Mouse (Mus musculus) monocyte, adult 2 months (primary cell): ENCODE measurements around the gene Fermt3.
"Not testable (repeated sequence)": the region's sequence is repeated elsewhere in the genome, so short reads cannot be mapped to it uniquely, and the experiment has no call there.

ENCODE experiments used
- DNase-seq, 2 experiments: peaks; one replicate each; pipeline ENCODE4 v3.0.0; 2022; ENCODE audit warnings: low spot score in 2 of 2, low read depth in 1 of 2

Fermt3 gene

GRCm38 (mm10) chr19:6992011-6992858, 27.0 kb downstream of the Fermt3 start, which contains the start of gene Dnajc4:
Gene Dnajc4 (minus strand): TSS chr19:6992572.
- peak; percentile 90 to 91 for DNase-seq

GRCm38 (mm10) chr19:6991166-6991565, 28.1 kb downstream of the Fermt3 start:
- not testable (repeated sequence) for DNase-seq

DNA sequence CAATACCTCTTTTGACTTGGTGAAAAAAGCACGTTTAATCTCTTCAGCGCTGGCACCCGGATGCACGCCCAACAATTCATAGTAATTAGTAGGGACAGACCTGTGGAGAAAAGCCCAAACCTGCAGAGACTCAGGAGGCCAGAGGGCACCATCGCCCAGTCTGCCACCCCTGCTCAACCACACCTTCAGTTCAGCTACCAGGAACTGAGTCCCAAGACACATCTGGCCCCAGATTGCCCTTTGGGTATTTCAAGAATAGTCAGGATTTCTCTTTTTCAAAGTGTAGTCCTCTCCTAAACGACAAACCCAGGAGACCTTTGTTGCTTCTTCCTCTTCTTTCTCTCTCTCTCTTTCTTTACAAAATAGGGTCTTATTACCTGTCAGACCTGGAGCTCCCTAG, 28.6 kb downstream of the Fermt3 start:
- no peak for DNase-seq

DNA sequence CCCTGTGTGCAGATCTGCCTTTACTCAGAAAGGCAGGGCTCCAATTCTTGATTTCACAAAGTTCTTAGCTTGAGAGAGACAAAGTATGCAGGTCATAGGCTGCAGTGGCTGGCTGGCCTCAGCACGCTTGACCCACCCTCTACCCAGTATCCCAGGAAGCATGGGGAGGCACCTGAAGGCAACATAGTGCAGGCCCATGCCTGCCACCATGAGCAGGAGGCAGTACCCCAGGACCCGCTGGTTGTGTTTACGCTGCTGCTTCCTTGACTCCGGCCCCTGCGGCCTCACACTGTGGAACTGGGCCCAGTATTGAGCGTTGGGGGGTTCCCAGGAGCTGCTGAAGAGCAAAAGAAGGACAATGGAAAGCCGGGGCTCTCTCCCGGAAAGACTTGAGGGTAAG, 30.0 kb downstream of the Fermt3 start:
- no peak for DNase-seq

- DNase-seq = no peak
Observed at GRCm38 (mm10) chr19:6987904-6988285, 31.4 kb downstream of the Fermt3 start.

DNA sequence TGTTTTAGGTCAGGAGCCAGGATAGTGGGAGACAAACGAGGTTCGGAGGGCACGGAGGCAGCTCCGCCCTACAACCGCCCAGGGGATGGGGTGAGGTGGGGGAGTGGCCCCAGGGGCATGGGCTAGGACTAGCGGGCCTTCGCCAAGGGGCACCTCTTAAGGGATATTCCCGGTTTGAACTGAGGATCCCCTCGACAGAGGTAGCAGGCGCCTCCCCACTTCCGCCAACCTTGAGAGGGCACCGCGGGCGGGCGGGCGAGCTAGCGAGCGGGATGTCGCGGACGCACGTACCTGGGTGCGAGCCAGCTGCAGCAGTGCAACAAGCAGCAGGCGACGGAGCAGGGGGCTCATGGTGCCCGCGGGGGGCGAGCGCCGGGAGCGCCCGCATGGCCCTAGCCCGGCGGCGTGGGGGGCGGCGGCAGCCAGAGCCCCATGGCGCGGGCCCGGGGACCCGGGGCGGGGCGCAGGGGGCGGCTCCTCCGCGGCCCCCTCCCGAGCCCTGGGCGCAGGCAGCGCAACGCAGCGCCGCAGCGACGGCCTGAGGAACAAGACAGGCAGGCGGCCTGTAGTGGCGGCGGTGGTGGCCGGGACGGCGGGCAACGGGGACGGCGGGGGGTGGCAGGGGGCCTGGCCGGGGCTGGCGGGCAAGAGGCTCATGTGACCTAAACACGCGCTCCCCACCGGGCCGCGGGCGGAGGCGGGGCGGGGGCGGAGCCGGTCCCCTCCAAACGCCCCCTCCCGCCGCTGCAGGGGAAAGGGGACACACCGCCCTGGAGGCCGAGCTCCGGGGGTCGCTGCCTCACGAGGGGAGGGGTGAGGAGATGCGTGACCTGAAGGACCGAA, 32.0 kb downstream of the Fermt3 start, which contains the start of gene Vegfb:
Gene Vegfb (minus strand): TSS at position 591 of the 843 bp plus-strand sequence.
- no peak for DNase-seq

DNA sequence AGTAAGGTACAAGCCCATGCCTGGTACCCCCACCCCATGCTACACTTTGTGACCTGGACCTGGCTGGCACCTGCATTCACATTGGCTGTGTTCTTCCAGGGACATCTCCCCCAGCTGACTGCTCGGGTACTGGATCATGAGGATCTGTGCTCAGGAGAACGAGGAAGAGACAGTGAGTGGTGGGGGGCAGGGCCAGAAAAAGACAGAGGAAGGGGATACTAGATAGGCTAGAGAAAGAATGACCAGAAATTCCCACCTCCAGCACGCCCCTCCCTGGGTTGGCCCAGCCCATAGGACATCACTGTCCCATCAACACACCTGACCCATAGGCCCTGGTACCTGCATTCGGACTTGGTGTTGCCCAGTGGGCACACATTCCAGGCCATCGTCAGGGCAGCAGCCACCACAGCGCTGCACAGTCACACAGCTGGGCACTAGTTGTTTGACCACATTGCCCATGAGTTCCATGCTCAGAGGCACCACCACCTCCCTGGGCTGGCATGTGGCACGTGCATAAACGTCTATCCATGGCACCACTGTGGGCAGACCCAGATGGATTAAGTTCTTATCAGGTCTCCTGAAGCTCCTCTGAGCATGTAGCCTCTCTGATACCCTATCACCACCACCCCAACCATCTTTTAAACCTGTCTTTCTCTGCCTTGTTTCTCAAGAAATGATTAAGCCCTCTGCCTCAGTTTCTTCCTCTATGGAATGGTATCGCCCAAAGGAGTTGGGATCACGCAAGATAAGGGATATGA, 33.1 kb downstream of the Fermt3 start:
- no peak for DNase-seq

DNA sequence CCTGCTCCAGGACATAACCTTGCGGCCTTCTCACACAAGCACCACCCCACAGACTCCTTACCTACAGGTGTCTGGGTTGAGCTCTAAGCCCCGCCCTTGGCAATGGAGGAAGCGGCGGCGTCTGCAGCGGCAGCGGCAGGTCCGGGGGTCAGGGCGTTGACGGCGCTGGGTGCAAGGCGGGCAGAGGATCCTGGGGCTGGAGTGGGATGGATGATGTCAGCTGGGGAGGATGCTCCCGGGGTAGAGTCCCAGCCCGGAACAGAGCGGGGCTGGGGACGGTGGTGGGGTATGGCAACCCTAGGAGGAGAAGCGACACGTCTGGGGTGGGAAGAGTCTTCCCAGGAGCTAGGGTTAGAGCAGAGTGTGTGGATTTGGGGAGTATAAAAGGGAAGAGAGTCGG, 34.0 kb downstream of the Fermt3 start:
- no peak for DNase-seq

DNA sequence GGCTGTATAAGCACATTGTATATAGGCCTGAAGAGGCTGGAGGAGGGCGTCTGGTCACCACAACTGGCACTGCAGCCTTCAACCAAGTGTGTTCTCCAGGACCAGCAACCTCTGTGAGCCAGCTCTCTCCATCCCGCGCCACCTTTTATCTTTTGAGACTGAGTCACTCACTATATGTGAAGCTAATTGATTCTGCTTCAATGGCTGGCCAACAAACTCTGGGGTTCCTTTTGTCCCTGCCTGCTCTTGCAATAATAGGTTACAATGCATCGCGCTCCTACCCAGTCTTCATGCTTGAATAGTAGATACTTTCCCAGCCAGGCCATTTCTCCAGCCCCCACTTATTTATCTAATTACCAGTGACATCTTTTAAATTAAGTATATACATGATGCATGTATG, 35.6 kb downstream of the Fermt3 start:
- DNase-seq = no peak

DNA sequence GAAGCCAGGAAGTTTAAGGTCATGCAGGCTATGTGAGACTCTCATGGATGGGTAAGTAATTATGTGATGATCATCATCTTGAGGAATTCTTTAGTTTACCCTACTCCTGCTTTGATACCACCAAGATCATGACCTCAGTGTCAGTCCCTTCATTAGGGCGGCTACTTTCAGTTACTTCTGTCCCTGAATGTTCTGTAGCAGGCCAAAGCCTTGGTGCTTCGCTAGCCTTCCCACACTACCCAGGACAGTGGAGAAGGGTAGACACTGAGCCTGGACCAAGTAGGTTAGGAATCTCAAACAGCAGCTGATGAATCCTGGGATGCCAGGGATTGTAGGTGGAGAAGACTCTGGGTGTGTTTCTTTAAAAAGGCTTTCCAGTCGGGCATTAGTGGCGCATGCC, 37.8 kb downstream of the Fermt3 start:
- no peak for DNase-seq

DNA sequence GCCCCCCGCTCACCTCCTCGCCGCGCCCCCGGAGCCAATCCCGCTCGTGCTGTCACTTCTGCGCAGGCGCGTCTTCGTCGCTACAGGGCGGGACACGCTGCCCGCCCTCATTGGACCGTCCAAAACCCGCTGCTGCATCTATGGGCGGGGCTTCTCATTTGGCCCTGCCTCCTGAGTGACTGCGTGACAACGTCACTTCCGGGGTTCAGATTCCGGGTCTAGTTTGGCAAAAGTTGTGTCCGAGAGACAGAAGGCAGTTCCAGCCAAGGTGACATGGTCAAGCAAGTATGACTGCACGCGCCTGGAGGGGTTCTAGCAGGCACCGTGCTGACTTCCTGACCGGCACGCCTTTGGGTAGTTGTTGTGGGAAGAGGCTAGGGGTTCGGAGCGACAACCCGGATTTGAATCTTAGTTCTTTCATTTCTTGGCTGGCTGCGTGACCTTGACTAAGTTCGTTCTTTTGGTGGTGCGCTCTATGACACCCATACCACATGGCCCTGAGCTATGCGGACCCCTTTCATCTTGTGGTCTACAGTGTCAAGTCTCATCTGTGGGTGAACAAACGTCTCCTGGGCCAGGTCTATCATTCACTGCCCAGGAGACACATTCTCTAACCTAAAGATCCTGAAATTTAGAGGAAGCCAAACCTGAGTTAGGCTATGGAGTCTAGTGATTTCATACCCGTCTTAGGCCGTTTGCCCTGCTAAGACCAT, 38.7 kb downstream of the Fermt3 start, which contains the start of gene Fkbp2:
Gene Fkbp2 (minus strand): TSS at position 121 of the 713 bp plus-strand sequence.
- DNase-seq = peak; percentile 97 to 98

DNA sequence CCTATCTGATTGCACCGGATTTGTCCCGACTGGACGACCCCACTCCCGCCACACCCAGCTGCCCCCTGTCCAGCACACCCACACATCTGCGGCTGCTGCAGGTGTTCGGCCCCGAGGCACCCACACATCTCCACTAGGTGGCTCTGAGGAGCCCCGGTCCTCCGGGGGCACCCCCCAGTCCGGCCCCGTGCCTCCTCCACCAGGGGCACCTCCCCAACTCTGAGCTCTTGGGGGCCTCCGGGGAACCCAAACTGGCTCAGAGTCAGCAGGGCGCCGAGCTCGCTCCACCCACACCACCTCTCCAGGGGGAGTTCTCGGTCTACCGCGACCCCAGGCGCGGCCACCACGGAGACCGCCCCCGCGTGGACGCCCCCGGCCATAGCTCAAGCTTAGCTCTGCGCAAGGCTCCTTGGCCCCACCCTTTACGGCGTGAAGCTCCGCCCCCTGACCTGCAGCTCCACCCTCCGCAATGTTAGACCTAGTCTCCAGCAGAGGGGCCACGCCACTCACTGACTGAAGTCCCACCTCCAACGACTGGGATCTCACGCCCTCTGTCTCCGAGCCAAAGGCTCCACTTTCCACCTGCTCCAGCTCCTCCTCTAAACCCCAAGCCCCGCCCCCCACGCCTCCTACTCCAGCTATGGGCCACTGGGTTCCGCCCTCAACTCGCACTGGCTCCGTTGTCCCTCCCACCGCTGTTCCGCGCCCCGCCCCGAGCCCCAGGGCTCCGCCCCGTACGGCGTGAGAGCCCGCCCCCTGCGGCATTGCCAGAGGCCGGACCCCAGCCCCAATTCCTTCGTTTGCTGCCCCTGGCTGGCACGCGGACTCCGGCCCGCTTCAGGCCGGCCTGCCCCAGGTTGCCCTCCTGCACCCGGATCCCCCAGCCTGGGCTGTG, 39.5 kb downstream of the Fermt3 start:
- peak; percentile 98 to 99 for DNase-seq

- DNase-seq = no peak
Observed at GRCm38 (mm10) chr19:6979001-6979479, 40.2 kb downstream of the Fermt3 start.

DNA sequence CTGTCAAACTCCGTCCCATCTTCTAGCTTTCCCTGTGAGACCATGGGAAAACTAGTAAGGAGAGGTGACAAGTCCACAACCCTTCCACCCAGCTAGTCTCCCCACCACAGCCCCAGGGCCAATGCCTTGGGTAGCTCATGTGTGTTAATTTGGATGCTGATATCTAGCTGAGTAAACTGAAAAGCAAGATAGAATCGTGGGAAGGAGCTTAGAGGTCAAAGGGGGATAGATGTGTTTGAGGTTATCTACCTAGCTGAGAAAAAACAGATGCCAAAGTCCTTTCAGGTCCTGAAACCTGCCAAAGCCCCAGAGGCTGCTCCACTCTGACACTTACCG, 40.7 kb downstream of the Fermt3 start:
- DNase-seq = no peak

- no peak for DNase-seq
Observed at GRCm38 (mm10) chr19:6977759-6978638, 41.3 kb downstream of the Fermt3 start.

DNA sequence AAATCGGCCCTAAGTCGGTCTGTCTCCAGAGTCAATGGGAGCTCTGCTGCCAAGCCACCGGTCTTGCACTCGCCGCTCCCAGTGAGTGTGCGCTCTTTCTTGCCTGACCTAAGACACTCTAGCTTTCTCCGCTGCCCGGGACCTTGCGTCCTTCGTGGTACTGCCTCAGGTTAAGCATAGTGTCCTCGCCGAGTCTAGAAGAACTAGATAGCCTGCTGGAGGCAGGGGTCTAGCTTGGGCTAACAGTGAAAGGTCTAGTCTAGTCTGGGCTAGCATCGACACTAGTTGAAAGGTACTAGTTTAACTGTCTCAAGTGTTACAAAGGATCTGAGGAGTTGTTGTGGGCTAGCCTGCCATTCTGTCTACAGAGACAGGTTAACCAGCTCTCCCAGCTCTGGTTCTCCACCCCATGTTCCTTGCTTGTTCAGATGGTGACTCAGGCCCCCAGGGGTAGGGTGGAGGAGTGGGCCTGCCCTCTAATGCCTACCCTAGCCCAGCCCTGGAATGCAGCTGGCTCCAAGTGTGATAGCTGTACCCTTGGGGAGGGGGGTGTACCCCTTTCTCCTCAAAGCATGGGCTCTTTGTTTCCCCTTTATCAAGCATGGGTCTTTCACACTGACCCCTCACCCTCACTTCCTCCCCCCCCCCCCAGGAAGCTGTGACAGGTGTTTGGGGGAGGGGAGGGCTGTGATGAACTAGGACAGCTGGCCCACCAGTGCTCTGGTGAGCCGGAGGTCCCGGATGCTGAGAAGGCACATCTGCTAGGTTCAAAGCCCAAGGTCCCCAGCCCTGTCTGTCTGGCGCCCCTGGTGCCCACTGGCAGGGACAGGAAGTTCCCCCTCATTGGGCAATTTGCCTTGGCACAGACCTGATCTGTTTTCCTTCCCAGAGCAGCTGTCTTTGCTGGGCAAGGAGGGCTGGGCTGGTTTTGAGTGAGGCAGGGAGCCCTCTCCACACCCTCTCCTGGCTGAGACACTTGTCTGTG, 43.4 kb downstream of the Fermt3 start, which contains the start of gene Plcb3:
Gene Plcb3 (minus strand): TSS at position 934 of the 985 bp plus-strand sequence.
- no peak for DNase-seq
